Mouse (Mus musculus) small intestine, adult 2 months (tissue): ENCODE data around the gene Mdm4.

Experiments
- CTCF ChIP-seq: fragments of 200-500 bp; IDR thresholded peaks from 2 replicates; pipeline ENCODE4 v1.5.1; 2012; ENCODE audit warnings: low read depth, mild to moderate bottlenecking, control low read depth, inconsistent platforms, low read length, moderate library complexity, mixed read lengths; ENCODE audit not compliant: insufficient replicate concordance, insufficient read length; ENCODE audit errors: extremely low read depth
- POLR2A ChIP-seq: fragments of 200-500 bp; IDR thresholded peaks from 2 replicates; pipeline ENCODE4 v1.6.1; 2012; ENCODE audit warnings: low read depth, mild to moderate bottlenecking, control low read depth, inconsistent platforms, low read length, moderate library complexity

GRCm38 (mm10) chr1:133054326-133054725 lies 24.0 kb upstream of the Mdm4 start:
- TF ChIP-seq CTCF (no peak), POLR2A (no peak)
